Comparison of ENCODE assay signal across 33 mouse cellular contexts in the genomic region with DNA sequence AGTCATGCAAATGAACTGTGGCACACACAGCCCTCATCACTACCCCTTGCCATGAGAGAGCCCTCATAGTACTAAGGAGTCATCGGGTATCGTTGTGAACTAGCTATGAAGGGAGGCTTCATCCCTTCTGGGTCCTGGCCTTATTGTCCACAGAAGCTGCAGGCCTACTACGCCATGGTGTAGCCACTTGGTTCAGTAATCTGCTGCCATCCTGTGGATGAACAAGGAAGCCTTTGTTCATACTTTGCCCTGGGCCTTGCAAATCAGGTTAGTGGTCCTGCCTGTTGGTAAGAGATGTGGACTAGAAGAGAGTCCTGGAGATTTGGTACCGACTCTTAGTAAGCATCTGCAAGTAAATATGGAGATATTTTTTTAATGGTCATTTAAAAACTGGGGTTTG. TPM values are rescaled to one million over a fixed set of nuclear protein-coding genes. Genes with fewer than 3 reads are reported as not detected.
A peak's percentile ranks its signal among the peaks of the same experiment; 100 is the strongest.
DNase-seq lines count a peak whose midpoint lies in the region; ATAC-seq and TF ChIP-seq lines count a peak whose summit lies in the region.
"Had no signal": no experiment of that assay in that cellular context is flagged by ENCODE, and none has a peak within 500 bp of the region (broad histone marks: within the 10 kb centered on the region; RNA-seq: fewer than 3 reads in every experiment).

No protein-coding gene starts in this region.

- no peak overlapping the region for H3K4me3 ChIP-seq in hindbrain, postnatal 0 days (ENCODE audit: low read length)
- H3K4me3 ChIP-seq in hindbrain, embryonic 13.5 days = no peak overlapping the region
- H3K4me3 ChIP-seq in liver, postnatal 0 days (ENCODE audit: low read depth, low read length) = no peak overlapping the region
- no peak overlapping the region for H3K4me3 ChIP-seq in liver, embryonic 11.5 days (ENCODE audit: low read depth, low read length)
- H3K4me3 ChIP-seq in E14TG2a.4 (replicated peaks; ENCODE audit: low read length) = no peak overlapping the region
- H3K4me3 ChIP-seq in cortical plate, adult 2 months (ENCODE audit: insufficient read depth, low read length) = no peak overlapping the region
- no peak overlapping the region for H3K4me3 ChIP-seq in forebrain, embryonic 11.5 days (ENCODE audit: low read depth, low read length)
- H3K4me3 ChIP-seq: intestine, embryonic 15.5 days; kidney, embryonic 15.5 days; limb, embryonic 10.5 days; megakaryocyte, embryonic 14.5 days; neural tube, embryonic 15.5 days; stomach, embryonic 15.5 days had no signal

- TF ChIP-seq POLR2A in cortical plate, adult 2 months (IDR thresholded peaks at IDR 0.05; ENCODE audit: extremely low read depth, insufficient read depth, low read length) = no peak

- H3K9ac ChIP-seq in hindbrain, postnatal 0 days (replicated peaks; ENCODE audit: low read length) = no peak overlapping the region
- H3K9ac ChIP-seq in hindbrain, embryonic 13.5 days = no peak overlapping the region
- no peak overlapping the region for H3K9ac ChIP-seq in liver, postnatal 0 days (replicated peaks)
- no peak overlapping the region for H3K9ac ChIP-seq in liver, embryonic 11.5 days (ENCODE audit: low read depth, low read length)
- no peak overlapping the region for H3K9ac ChIP-seq in forebrain, embryonic 11.5 days (ENCODE audit: low read length)
- H3K9ac ChIP-seq: hindbrain, embryonic 14.5 days; intestine, embryonic 15.5 days; kidney, embryonic 15.5 days; neural tube, embryonic 15.5 days; stomach, embryonic 15.5 days had no signal

- H3K27me3 ChIP-seq in hindbrain, postnatal 0 days (ENCODE audit: insufficient read depth, low read length) = no peaks in the 10 kb centered on the region
- peaks cover 26% of the 10 kb centered on the region for H3K27me3 ChIP-seq in hindbrain, embryonic 13.5 days
- H3K27me3 ChIP-seq in liver, postnatal 0 days (ENCODE audit: insufficient read depth, low read length) = peaks cover 20% of the 10 kb centered on the region
- peaks cover 23% of the 10 kb centered on the region for H3K27me3 ChIP-seq in liver, embryonic 11.5 days (replicated peaks; ENCODE audit: control insufficient read depth, insufficient read depth, low read length)
- H3K27me3 ChIP-seq in E14TG2a.4 (ENCODE audit: insufficient read depth, low read length) = peaks cover 84% of the 10 kb centered on the region
- peaks cover under 1% of the 10 kb centered on the region; the same call in 1 of the 2 replicates for H3K27me3 ChIP-seq in forebrain, embryonic 11.5 days (ENCODE audit: control insufficient read depth, insufficient read depth, low read length)
- H3K27me3 ChIP-seq: neural tube, embryonic 15.5 days had no signal

- no peaks in the 10 kb centered on the region for H3K36me3 ChIP-seq in hindbrain, postnatal 0 days (ENCODE audit: insufficient read depth, low read length)
- no peaks in the 10 kb centered on the region for H3K36me3 ChIP-seq in hindbrain, embryonic 13.5 days
- no peaks in the 10 kb centered on the region for H3K36me3 ChIP-seq in liver, postnatal 0 days (replicated peaks; ENCODE audit: insufficient read depth, low read length)
- H3K36me3 ChIP-seq in liver, embryonic 11.5 days (ENCODE audit: control insufficient read depth, insufficient read depth, low read length) = no peaks in the 10 kb centered on the region
- H3K36me3 ChIP-seq in E14TG2a.4 (ENCODE audit: insufficient read depth, low read length) = no peaks in the 10 kb centered on the region
- H3K36me3 ChIP-seq in forebrain, embryonic 11.5 days (ENCODE audit: control insufficient read depth, insufficient read depth, low read length) = no peaks in the 10 kb centered on the region
- H3K36me3 ChIP-seq: intestine, embryonic 15.5 days; kidney, embryonic 15.5 days; limb, embryonic 10.5 days; neural tube, embryonic 15.5 days; stomach, embryonic 15.5 days had no signal

- no peak for TF ChIP-seq EP300 in liver, postnatal 0 days (IDR thresholded peaks at IDR 0.05; ENCODE audit: low read depth)

- peak; percentile 20; the same call in 1 of the 2 replicates for TF ChIP-seq CTCF in hindbrain, postnatal 0 days (IDR thresholded peaks at IDR 0.05; ENCODE audit: low read depth)
- TF ChIP-seq CTCF in liver, postnatal 0 days (IDR thresholded peaks at IDR 0.05; ENCODE audit: low read depth) = peak; percentile 15; the same call in 1 of the 2 replicates
- TF ChIP-seq CTCF in E14TG2a.4 (conservative IDR thresholded peaks at IDR 0.05; ENCODE audit: low read length) = 0 out of 2 replicates have a peak, but pooled peaks have one; percentile 8
- TF ChIP-seq CTCF in cortical plate, adult 2 months (IDR thresholded peaks at IDR 0.05; ENCODE audit: extremely low read depth, insufficient read depth, low read length) = peak; percentile 37; the same call in 1 of the 2 replicates

- H3K9me3 ChIP-seq in hindbrain, postnatal 0 days (ENCODE audit: low read length) = no peaks in the 10 kb centered on the region
- H3K9me3 ChIP-seq in hindbrain, embryonic 13.5 days = no peaks in the 10 kb centered on the region
- H3K9me3 ChIP-seq in liver, postnatal 0 days (ENCODE audit: low read length) = no peaks in the 10 kb centered on the region
- no peaks in the 10 kb centered on the region for H3K9me3 ChIP-seq in liver, embryonic 11.5 days (ENCODE audit: control insufficient read depth, low read length)
- no peaks in the 10 kb centered on the region for H3K9me3 ChIP-seq in E14TG2a.4 (ENCODE audit: low read length)
- H3K9me3 ChIP-seq in forebrain, embryonic 11.5 days (ENCODE audit: control insufficient read depth, low read length) = no peaks in the 10 kb centered on the region
- H3K9me3 ChIP-seq: intestine, embryonic 15.5 days; kidney, embryonic 15.5 days; limb, embryonic 10.5 days; neural tube, embryonic 15.5 days; stomach, embryonic 15.5 days had no signal

- no peak for ATAC-seq in hindbrain, postnatal 0 days
- no peak for ATAC-seq in hindbrain, embryonic 13.5 days (ENCODE audit: low FRiP score)
- ATAC-seq in liver, postnatal 0 days = no peak
- no peak for ATAC-seq in liver, embryonic 11.5 days (replicated peaks; ENCODE audit: low FRiP score)
- ATAC-seq in forebrain, embryonic 11.5 days (replicated peaks; ENCODE audit: low FRiP score) = no peak
- ATAC-seq: forebrain, embryonic 14.5 days; intestine, embryonic 15.5 days had no signal

- DNase-seq in hindbrain, postnatal 0 days (ENCODE audit: low spot score) = peak; percentile 12
- DNase-seq in liver, postnatal 0 days = no peak
- DNase-seq in liver, embryonic 11.5 days (ENCODE audit: low spot score) = no peak
- no peak for DNase-seq in forebrain, embryonic 11.5 days (ENCODE audit: low spot score)
- DNase-seq in cerebellum, adult 11-12 months = no peak
- DNase-seq: adrenal gland, postnatal 36 days; B cell, adult 2 months; cerebellum, adult 11 months; cerebellum, postnatal 14 days; gastrocnemius, postnatal 10 days; heart, adult 11 months; heart, postnatal 36 days; kidney, postnatal 4 days; layer of hippocampus, adult 9-11 months; lung, adult 2 months; midbrain, embryonic 14.5 days; right cerebral cortex, adult 18-20 months; right cerebral cortex, postnatal 4 days; thymus, adult 18-20 months; thymus, postnatal 4 days had no signal

- no peak overlapping the region for H3K27ac ChIP-seq in hindbrain, postnatal 0 days
- H3K27ac ChIP-seq in hindbrain, embryonic 13.5 days = no peak overlapping the region
- H3K27ac ChIP-seq in liver, postnatal 0 days (ENCODE audit: low read depth) = no peak overlapping the region
- H3K27ac ChIP-seq in liver, embryonic 11.5 days (ENCODE audit: low read depth, low read length) = no peak overlapping the region
- H3K27ac ChIP-seq in cortical plate, adult 2 months (ENCODE audit: insufficient read depth, low read length) = no peak overlapping the region
- H3K27ac ChIP-seq in forebrain, embryonic 11.5 days (ENCODE audit: low read depth, low read length) = no peak overlapping the region
- H3K27ac ChIP-seq: hindbrain, embryonic 14.5 days; intestine, embryonic 15.5 days; kidney, embryonic 15.5 days; limb, embryonic 10.5 days; neural tube, embryonic 15.5 days; stomach, embryonic 15.5 days had no signal

- no peaks in the 10 kb centered on the region for H3K4me1 ChIP-seq in hindbrain, postnatal 0 days (ENCODE audit: insufficient read depth, low read length)
- peaks cover 9% of the 10 kb centered on the region for H3K4me1 ChIP-seq in hindbrain, embryonic 13.5 days (replicated peaks)
- peaks cover 9% of the 10 kb centered on the region for H3K4me1 ChIP-seq in liver, postnatal 0 days (ENCODE audit: insufficient read depth)
- H3K4me1 ChIP-seq in liver, embryonic 11.5 days (replicated peaks; ENCODE audit: control insufficient read depth, insufficient read depth, low read length) = 0 out of 2 replicates have a peak, but pooled peaks cover 3% of the 10 kb centered on the region
- H3K4me1 ChIP-seq in E14TG2a.4 (replicated peaks; ENCODE audit: low read depth, low read length) = peaks cover 36% of the 10 kb centered on the region
- no peaks in the 10 kb centered on the region for H3K4me1 ChIP-seq in cortical plate, adult 2 months (ENCODE audit: control insufficient read depth, insufficient read depth, low read length)
- no peaks in the 10 kb centered on the region; the same call in 1 of the 2 replicates for H3K4me1 ChIP-seq in forebrain, embryonic 11.5 days (replicated peaks; ENCODE audit: control insufficient read depth, insufficient read depth, low read length)

- WGBS in hindbrain, postnatal 0 days = 76% methylated on average over 4 of the region's 4 CpGs
- 78% methylated on average over 4 of the region's 4 CpGs for WGBS in hindbrain, embryonic 13.5 days
- 73% methylated on average over 4 of the region's 4 CpGs for WGBS in liver, postnatal 0 days (ENCODE audit: insufficient replicate concordance)
- WGBS in liver, embryonic 11.5 days = 68% methylated on average over 4 of the region's 4 CpGs
- WGBS in forebrain, embryonic 11.5 days = 79% methylated on average over 4 of the region's 4 CpGs

- H3K4me2 ChIP-seq in hindbrain, postnatal 0 days (ENCODE audit: low read depth, low read length) = no peak overlapping the region
- no peak overlapping the region for H3K4me2 ChIP-seq in hindbrain, embryonic 13.5 days
- H3K4me2 ChIP-seq in liver, postnatal 0 days (ENCODE audit: low read depth, low read length) = no peak overlapping the region
- no peak overlapping the region for H3K4me2 ChIP-seq in liver, embryonic 11.5 days
- no peak overlapping the region for H3K4me2 ChIP-seq in forebrain, embryonic 11.5 days (ENCODE audit: low read depth, low read length, severe bottlenecking)
- H3K4me2 ChIP-seq: hindbrain, embryonic 14.5 days; intestine, embryonic 15.5 days; kidney, embryonic 15.5 days; neural tube, embryonic 15.5 days; stomach, embryonic 15.5 days had no signal

RNA-seq across cellular contexts. Expression of gene Gucy2e, which starts 6.4 kb away (rescaled TPM):
- total RNA-seq in hindbrain, postnatal 0 days (2014; rRNA removed) = 0.73 and 1.2 TPM in 2 replicates
- 0.52 and 0.61 TPM in 2 replicates for polyA plus RNA-seq in hindbrain, postnatal 0 days (2015; fragmentation: Nextera tagmentation; extraction: Ambion mirVana)
- polyA plus RNA-seq in hindbrain, embryonic 13.5 days (2015; fragmentation: Nextera tagmentation; extraction: Ambion mirVana) = 0.21 and 0.30 TPM in 2 replicates
- polyA plus RNA-seq in liver, postnatal 0 days (2015; fragmentation: Nextera tagmentation; extraction: Ambion mirVana) = not detected in 2 replicates
- polyA plus RNA-seq in liver, embryonic 11.5 days (2014; fragmentation: Nextera tagmentation; extraction: Ambion mirVana) = 0.04 and 0.05 TPM in 2 replicates
- 1.6 TPM in 2 replicates for polyA plus RNA-seq in cortical plate, adult 2 months (2012; rRNA removed)
- polyA plus RNA-seq in forebrain, embryonic 11.5 days (2014; fragmentation: Nextera tagmentation; extraction: Ambion mirVana) = 0.05 and 0.07 TPM in 2 replicates
- total RNA-seq: adrenal gland, postnatal 36 days; gastrocnemius, postnatal 10 days; liver, adult 2 months had no signal
- polyA plus RNA-seq: limb, embryonic 10.5 days; liver, adult 2 months; lung, adult 2 months had no signal

RNA-seq across cellular contexts. Expression of gene Alox8, which starts 32.8 kb away (rescaled TPM):
- total RNA-seq in hindbrain, postnatal 0 days (2014; rRNA removed) = 3.1 and 5.8 TPM in 2 replicates
- 1.2 and 1.5 TPM in 2 replicates for polyA plus RNA-seq in hindbrain, postnatal 0 days (2015; fragmentation: Nextera tagmentation; extraction: Ambion mirVana)
- polyA plus RNA-seq in hindbrain, embryonic 13.5 days (2015; fragmentation: Nextera tagmentation; extraction: Ambion mirVana) = 0.12 and 0.16 TPM in 2 replicates
- polyA plus RNA-seq in liver, postnatal 0 days (2015; fragmentation: Nextera tagmentation; extraction: Ambion mirVana) = 0.04 TPM in 1 of 2 replicates, not detected in the other
- polyA plus RNA-seq in liver, embryonic 11.5 days (2014; fragmentation: Nextera tagmentation; extraction: Ambion mirVana) = 0.12 TPM in 1 of 2 replicates, not detected in the other
- 2.2 and 2.7 TPM in 2 replicates for polyA plus RNA-seq in cortical plate, adult 2 months (2012; rRNA removed)
- polyA plus RNA-seq in forebrain, embryonic 11.5 days (2014; fragmentation: Nextera tagmentation; extraction: Ambion mirVana) = 0.08 and 0.11 TPM in 2 replicates
- total RNA-seq: adrenal gland, postnatal 36 days; liver, adult 2 months had no signal
- polyA plus RNA-seq: embryonic facial prominence, embryonic 14.5 days; liver, adult 2 months; lung, adult 2 months had no signal
